Mouse (Mus musculus) limb, embryonic 15.5 days (tissue): ENCODE data around the gene Phospho1. TPM values are rescaled to one million over a fixed set of nuclear protein-coding genes. Genes with fewer than 3 reads are reported as not detected.

Experiments used
- ATAC-seq: fragments of 200-750 bp; cut with Nextera tagmentation; 2 replicates; pipeline ENCODE4 v1.8.0; 2017; ENCODE audit warnings: low read depth, moderate TSS enrichment; ENCODE audit not compliant: insufficient number of reproducible peaks, low FRiP score, low TSS enrichment
- H3K27ac ChIP-seq: fragments of 300-500 bp; sonication (generic); 2 replicates; pipeline ENCODE4 v1.5.1; 2015; ENCODE audit warnings: moderate library complexity, mild to moderate bottlenecking, inconsistent platforms
- H3K27me3 ChIP-seq: fragments of 300-500 bp; sonication (generic); 2 replicates; pipeline ENCODE4 v1.6.1; 2015; ENCODE audit warnings: inconsistent platforms
- H3K36me3 ChIP-seq: fragments of 300-500 bp; sonication (generic); 2 replicates; pipeline ENCODE4 v1.6.1; 2015; ENCODE audit warnings: inconsistent platforms
- H3K4me1 ChIP-seq: fragments of 300-500 bp; sonication (generic); 2 replicates; pipeline ENCODE4 v1.6.1; 2015; ENCODE audit warnings: inconsistent platforms
- H3K4me2 ChIP-seq: fragments of 300-500 bp; sonication (generic); 2 replicates; pipeline ENCODE4 v1.6.1; 2015; ENCODE audit warnings: mild to moderate bottlenecking, inconsistent platforms
- H3K4me3 ChIP-seq: fragments of 300-500 bp; sonication (generic); 2 replicates; pipeline ENCODE4 v1.5.1; 2015; ENCODE audit warnings: mild to moderate bottlenecking, inconsistent platforms
- H3K9ac ChIP-seq: fragments of 300-500 bp; sonication (generic); 2 replicates; pipeline ENCODE4 v1.6.1; 2015; ENCODE audit warnings: inconsistent platforms
- H3K9me3 ChIP-seq: fragments of 300-500 bp; sonication (generic); 2 replicates; pipeline ENCODE4 v1.6.1; 2016; ENCODE audit warnings: inconsistent platforms
- WGBS: fragments of 180-500 bp; shearing (Covaris S2); methylation state at CpG from one replicate; pipeline ENCODE4 v1.1.7; 2015; 5-methylcytosine and 5-hydroxymethylcytosine counted together
- polyA plus RNA-seq: library from polyadenylated mRNA; unstranded; fragments of >200 nt; fragmentation: Nextera tagmentation; extraction: Ambion mirVana; gene quantifications from 2 replicates; pipeline ENCODE4 v1.2.1, GENCODE M21; 2015

The Phospho1 gene
- polyA plus RNA-seq, 1 experiment from 2014 or later: 2.8 TPM

DNA sequence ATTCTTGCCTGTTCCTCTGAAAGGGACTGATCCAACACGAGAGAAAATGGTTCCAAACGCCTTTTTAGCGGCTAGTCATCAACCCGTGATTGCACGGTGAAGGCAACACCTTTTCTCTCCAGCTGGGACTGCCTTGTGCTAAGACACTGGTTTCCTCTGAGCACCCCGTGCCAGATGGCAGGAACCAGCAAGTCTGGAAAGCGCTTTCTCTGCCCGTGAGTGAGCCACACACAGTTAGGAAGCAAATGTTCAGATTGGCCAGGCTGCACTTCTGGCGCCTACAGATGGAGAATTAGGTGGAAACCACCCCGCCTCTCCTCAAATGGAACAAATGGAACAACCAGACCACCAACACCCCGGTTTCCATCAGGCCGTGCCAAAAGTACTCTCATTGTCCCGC, 32.5 kb upstream of the Phospho1 start:
- no peak overlapping the region for H3K4me2 ChIP-seq
- no peak overlapping the region for H3K27ac ChIP-seq
- H3K27me3 ChIP-seq: peaks cover 8% of the 10 kb centered on the region; the same call in 1 of the 2 replicates
- no peaks in the 10 kb centered on the region for H3K9me3 ChIP-seq
- no peaks in the 10 kb centered on the region for H3K36me3 ChIP-seq
- no peak for ATAC-seq
- 62% methylated on average over 13 of the region's 13 CpGs for WGBS
- H3K9ac ChIP-seq: no peak overlapping the region
- H3K4me1 ChIP-seq: peaks cover 8% of the 10 kb centered on the region
- H3K4me3 ChIP-seq: no peak overlapping the region

DNA sequence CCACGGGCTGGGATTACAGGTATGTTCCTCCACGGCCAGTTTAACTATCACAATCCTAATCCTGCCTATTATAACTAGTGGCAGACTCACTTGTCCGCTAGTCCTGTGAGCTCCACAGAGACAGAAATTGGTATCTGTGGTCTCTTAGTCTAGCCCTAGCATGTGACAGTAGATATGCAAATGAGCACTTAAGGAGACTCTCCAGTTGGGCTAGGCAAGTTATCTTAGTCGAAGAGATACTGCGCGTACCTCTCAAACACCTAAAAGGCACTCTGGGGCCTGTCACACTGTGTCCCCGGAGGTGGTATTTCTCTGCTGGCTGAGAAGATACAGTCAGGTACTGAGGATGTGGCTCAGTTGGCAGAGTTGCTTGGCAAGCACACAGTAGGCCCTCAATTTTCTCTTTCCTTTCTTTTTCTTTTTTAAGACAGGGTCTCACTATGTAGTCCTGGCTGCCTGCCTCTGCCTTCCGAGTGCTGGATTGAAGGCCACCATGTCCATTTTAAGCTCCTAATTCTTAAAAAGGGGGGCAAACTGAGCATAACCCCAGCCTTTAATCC, 31.3 kb upstream of the Phospho1 start:
- no peak overlapping the region for H3K4me2 ChIP-seq
- no peaks in the 10 kb centered on the region for H3K36me3 ChIP-seq
- no peaks in the 10 kb centered on the region for H3K9me3 ChIP-seq
- H3K27ac ChIP-seq: no peak overlapping the region
- ATAC-seq: no peak
- H3K4me3 ChIP-seq: no peak overlapping the region
- peaks cover 13% of the 10 kb centered on the region for H3K4me1 ChIP-seq
- WGBS: 93% methylated on average over 8 of the region's 8 CpGs
- H3K27me3 ChIP-seq: peaks cover 16% of the 10 kb centered on the region
- no peak overlapping the region for H3K9ac ChIP-seq

GRCm38 (mm10) chr11:95794201-95794600, 30.1 kb upstream of the Phospho1 start:
- H3K4me2 ChIP-seq: no peak overlapping the region
- H3K9ac ChIP-seq: no peak overlapping the region
- WGBS: 55% methylated on average over 5 of the region's 5 CpGs
- no peak overlapping the region for H3K27ac ChIP-seq
- H3K9me3 ChIP-seq: no peaks in the 10 kb centered on the region
- H3K4me3 ChIP-seq: no peak overlapping the region
- H3K4me1 ChIP-seq: peaks cover 13% of the 10 kb centered on the region
- no peaks in the 10 kb centered on the region for H3K36me3 ChIP-seq
- no peak for ATAC-seq
- H3K27me3 ChIP-seq: peaks cover 16% of the 10 kb centered on the region

DNA sequence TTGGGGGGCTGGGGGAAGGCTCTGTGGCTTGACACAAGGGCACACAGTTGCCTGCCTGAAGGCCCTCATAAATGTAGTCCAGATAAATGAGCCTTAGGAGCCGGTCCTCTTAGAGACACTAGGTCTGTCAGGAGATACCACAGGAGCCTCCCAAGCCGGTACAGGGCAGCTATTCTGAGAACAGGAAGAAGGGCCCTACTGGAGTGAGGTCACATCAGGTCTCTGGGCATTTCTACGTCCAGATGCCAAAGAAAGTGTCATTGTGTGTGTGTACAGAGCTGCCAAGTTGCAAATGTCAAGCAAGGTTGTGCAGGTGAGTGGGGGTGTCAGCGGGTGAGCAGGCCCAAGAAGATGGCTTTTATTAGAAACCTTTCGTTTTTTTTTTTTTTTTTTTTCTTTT, 28.7 kb upstream of the Phospho1 start:
- Histone ChIP-seq H3K27me3 (peaks cover 16% of the 10 kb centered on the region), H3K4me3 (no peak overlapping the region), H3K27ac (no peak overlapping the region), H3K9ac (no peak overlapping the region), H3K4me1 (peaks cover 13% of the 10 kb centered on the region), H3K36me3 (no peaks in the 10 kb centered on the region), H3K9me3 (no peaks in the 10 kb centered on the region), H3K4me2 (no peak overlapping the region)
- WGBS: 48% methylated on average over 5 of the region's 5 CpGs
- ATAC-seq: no peak

DNA sequence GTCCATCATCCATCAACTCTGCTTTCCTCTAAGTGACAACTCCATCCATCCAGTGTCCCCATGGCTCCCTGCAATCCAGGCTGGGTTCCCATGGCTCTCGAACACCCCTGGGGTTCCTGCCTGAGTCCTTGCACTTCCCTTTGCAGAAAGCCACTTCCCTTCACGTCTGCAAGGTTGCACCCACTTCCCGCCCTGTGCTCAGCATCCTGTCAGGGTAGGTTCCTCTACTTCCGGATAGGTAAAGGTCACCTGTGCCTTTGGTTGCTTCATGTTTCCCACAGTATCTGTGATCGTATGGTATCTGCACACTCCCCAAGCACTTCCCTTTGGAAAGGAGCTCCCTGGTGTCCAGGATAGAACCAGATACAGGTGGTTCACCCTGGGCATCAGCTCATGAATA, 19.3 kb upstream of the Phospho1 start:
- Histone ChIP-seq H3K4me1 (no peaks in the 10 kb centered on the region), H3K4me2 (no peak overlapping the region), H3K9me3 (no peaks in the 10 kb centered on the region), H3K36me3 (no peaks in the 10 kb centered on the region), H3K4me3 (no peak overlapping the region), H3K9ac (no peak overlapping the region), H3K27me3 (no peaks in the 10 kb centered on the region), H3K27ac (no peak overlapping the region)
- 71% methylated on average over 5 of the region's 5 CpGs for WGBS
- ATAC-seq: no peak

GRCm38 (mm10) chr11:95805527-95805926, 18.8 kb upstream of the Phospho1 start:
- 31% methylated on average over 3 of the region's 3 CpGs for WGBS
- H3K9ac ChIP-seq: no peak overlapping the region
- no peaks in the 10 kb centered on the region for H3K4me1 ChIP-seq
- H3K9me3 ChIP-seq: no peaks in the 10 kb centered on the region
- no peak overlapping the region for H3K4me2 ChIP-seq
- H3K27me3 ChIP-seq: no peaks in the 10 kb centered on the region
- H3K4me3 ChIP-seq: no peak overlapping the region
- no peak for ATAC-seq
- no peaks in the 10 kb centered on the region for H3K36me3 ChIP-seq
- H3K27ac ChIP-seq: no peak overlapping the region

GRCm38 (mm10) chr11:95807884-95808283, 16.4 kb upstream of the Phospho1 start:
- H3K4me1 ChIP-seq: no peaks in the 10 kb centered on the region
- no peaks in the 10 kb centered on the region for H3K36me3 ChIP-seq
- no peak for ATAC-seq
- no peak overlapping the region for H3K9ac ChIP-seq
- no peak overlapping the region for H3K27ac ChIP-seq
- WGBS: 94% methylated on average over 5 of the region's 5 CpGs
- no peaks in the 10 kb centered on the region for H3K27me3 ChIP-seq
- no peaks in the 10 kb centered on the region for H3K9me3 ChIP-seq
- H3K4me3 ChIP-seq: no peak overlapping the region
- H3K4me2 ChIP-seq: no peak overlapping the region

GRCm38 (mm10) chr11:95808448-95809011, 15.8 kb upstream of the Phospho1 start:
- WGBS: 62% methylated on average over 5 of the region's 5 CpGs
- no peak overlapping the region for H3K27ac ChIP-seq

GRCm38 (mm10) chr11:95809603-95810002, 14.7 kb upstream of the Phospho1 start:
- no peak overlapping the region for H3K27ac ChIP-seq
- H3K4me2 ChIP-seq: no peak overlapping the region
- no peaks in the 10 kb centered on the region for H3K9me3 ChIP-seq
- ATAC-seq: no peak
- no peak overlapping the region for H3K9ac ChIP-seq
- H3K36me3 ChIP-seq: no peaks in the 10 kb centered on the region
- WGBS: 60% methylated on average over 5 of the region's 5 CpGs
- H3K27me3 ChIP-seq: no peaks in the 10 kb centered on the region
- no peaks in the 10 kb centered on the region for H3K4me1 ChIP-seq
- H3K4me3 ChIP-seq: no peak overlapping the region

More at GRCm38 (mm10) chr11:95808448-95809011, 15.8 kb upstream of the Phospho1 start:
- Histone ChIP-seq H3K4me3 (no peak overlapping the region), H3K27me3 (no peaks in the 10 kb centered on the region), H3K36me3 (no peaks in the 10 kb centered on the region), H3K4me1 (no peaks in the 10 kb centered on the region), H3K9me3 (no peaks in the 10 kb centered on the region), H3K4me2 (no peak overlapping the region), H3K9ac (no peak overlapping the region)
- peak; percentile 52; the same call in 1 of the 2 replicates for ATAC-seq

GRCm38 (mm10) chr11:95810828-95811227, 13.5 kb upstream of the Phospho1 start:
- H3K36me3 ChIP-seq: no peaks in the 10 kb centered on the region
- H3K4me3 ChIP-seq: no peak overlapping the region
- no peaks in the 10 kb centered on the region for H3K9me3 ChIP-seq
- ATAC-seq: no peak
- no peak overlapping the region for H3K4me2 ChIP-seq
- H3K27me3 ChIP-seq: no peaks in the 10 kb centered on the region
- no peak overlapping the region for H3K27ac ChIP-seq
- WGBS: 63% methylated on average over 7 of the region's 7 CpGs
- no peak overlapping the region for H3K9ac ChIP-seq
- H3K4me1 ChIP-seq: no peaks in the 10 kb centered on the region

DNA sequence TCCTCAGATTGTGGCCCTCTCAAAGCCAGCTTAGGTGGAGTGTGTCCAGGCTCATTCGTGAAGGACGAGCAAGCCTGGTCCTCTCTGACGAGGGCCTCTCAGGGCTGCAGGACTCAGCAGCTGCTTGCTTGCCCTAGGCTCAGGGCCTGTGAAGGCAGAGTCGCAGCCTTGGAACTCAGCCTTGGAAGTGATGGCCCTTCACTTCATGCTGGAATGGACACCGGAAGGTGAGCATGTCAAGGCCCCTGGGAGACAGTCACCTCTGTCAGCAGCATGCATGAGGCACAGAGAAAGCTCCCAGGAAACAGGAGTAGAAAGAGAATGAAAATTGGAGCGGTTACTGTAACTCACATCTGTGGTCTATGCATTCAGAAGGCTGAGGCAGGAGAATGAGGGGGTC, 12.6 kb upstream of the Phospho1 start:
- Histone ChIP-seq H3K9me3 (no peaks in the 10 kb centered on the region), H3K9ac (no peak overlapping the region), H3K4me3 (no peak overlapping the region), H3K36me3 (no peaks in the 10 kb centered on the region), H3K4me2 (no peak overlapping the region), H3K27ac (no peak overlapping the region), H3K4me1 (no peaks in the 10 kb centered on the region), H3K27me3 (no peaks in the 10 kb centered on the region)
- no peak for ATAC-seq
- WGBS: 80% methylated on average over 6 of the region's 6 CpGs

DNA sequence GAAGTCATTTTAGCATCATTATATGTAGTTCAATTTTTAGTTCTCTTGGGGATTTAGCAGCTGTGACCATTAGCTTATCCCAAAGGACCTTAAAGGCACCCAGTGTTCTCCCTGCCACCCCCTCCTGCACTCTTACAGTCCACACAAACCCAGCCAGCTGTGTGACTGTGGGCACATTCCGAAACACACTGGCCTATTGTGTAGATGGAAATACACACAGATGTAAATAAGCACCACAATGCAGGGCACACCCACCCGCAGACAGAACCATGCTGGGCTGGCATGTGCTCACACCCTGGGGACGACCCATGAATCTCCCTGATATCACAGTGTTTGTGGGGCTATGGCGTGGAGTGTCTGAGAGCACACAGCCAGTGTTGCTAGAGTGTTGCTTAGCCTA, 12.1 kb upstream of the Phospho1 start:
- H3K36me3 ChIP-seq: no peaks in the 10 kb centered on the region
- 71% methylated on average over 4 of the region's 4 CpGs for WGBS
- H3K4me1 ChIP-seq: no peaks in the 10 kb centered on the region
- H3K27ac ChIP-seq: no peak overlapping the region
- H3K4me3 ChIP-seq: no peak overlapping the region
- no peak overlapping the region for H3K4me2 ChIP-seq
- no peaks in the 10 kb centered on the region for H3K27me3 ChIP-seq
- ATAC-seq: no peak
- no peak overlapping the region for H3K9ac ChIP-seq
- H3K9me3 ChIP-seq: no peaks in the 10 kb centered on the region

- 89% methylated on average over 2 of the region's 2 CpGs for WGBS
- Histone ChIP-seq H3K4me2 (no peak overlapping the region), H3K9me3 (no peaks in the 10 kb centered on the region), H3K36me3 (no peaks in the 10 kb centered on the region), H3K4me3 (no peak overlapping the region), H3K27ac (no peak overlapping the region), H3K4me1 (no peaks in the 10 kb centered on the region), H3K9ac (no peak overlapping the region), H3K27me3 (no peaks in the 10 kb centered on the region)
- no peak for ATAC-seq
Observed at GRCm38 (mm10) chr11:95814101-95814500, 10.2 kb upstream of the Phospho1 start.
